Mouse (Mus musculus) monocyte, adult 2 months (primary cell): Measurements from ENCODE around the gene Slit2.

ENCODE experiments used
- DNase-seq, 2 experiments: peaks; one replicate each; pipeline ENCODE4 v3.0.0; 2022; ENCODE audit warnings: low spot score in 2 of 2, low read depth in 1 of 2

Slit2 gene

GRCm38 (mm10) chr5:47982941-47983701, at the start of gene Slit2:
TSS of gene Slit2 (plus strand) at chr5:47983138.
- no peak for DNase-seq

GRCm38 (mm10) chr5:47938586-47939372, 44.2 kb upstream of the Slit2 start:
- no peak for DNase-seq

GRCm38 (mm10) chr5:47956451-47956850, 26.5 kb upstream of the Slit2 start:
- DNase-seq, result no peak

- no peak for DNase-seq
Measured at GRCm38 (mm10) chr5:47975795-47976194, 7.1 kb upstream of the Slit2 start.

GRCm38 (mm10) chr5:47979371-47979770, 3.6 kb upstream of the Slit2 start:
- no peak for DNase-seq

- DNase-seq, result no peak
Measured at GRCm38 (mm10) chr5:47980459-47980858, 2.5 kb upstream of the Slit2 start.

GRCm38 (mm10) chr5:47981951-47982350, 987 bp upstream of the Slit2 start:
- DNase-seq, result no peak

- DNase-seq, result no peak
Measured at GRCm38 (mm10) chr5:47983746-47984583, 1.0 kb downstream of the Slit2 start.

- no peak for DNase-seq
Measured at GRCm38 (mm10) chr5:47984584-47985197, 1.8 kb downstream of the Slit2 start.

- DNase-seq, result no peak
Measured at GRCm38 (mm10) chr5:47985198-47985631, 2.3 kb downstream of the Slit2 start.

- no peak for DNase-seq
Measured at GRCm38 (mm10) chr5:47985901-47986670, 3.1 kb downstream of the Slit2 start.

- no peak for DNase-seq
Measured at GRCm38 (mm10) chr5:47990926-47991325, 8.0 kb downstream of the Slit2 start.

GRCm38 (mm10) chr5:48003708-48004415, 20.9 kb downstream of the Slit2 start:
- no peak for DNase-seq

- DNase-seq, result no peak
Measured at GRCm38 (mm10) chr5:48005533-48005932, 22.6 kb downstream of the Slit2 start.

GRCm38 (mm10) chr5:48006059-48006458, 23.1 kb downstream of the Slit2 start:
- DNase-seq, result no peak

- no peak for DNase-seq
Measured at GRCm38 (mm10) chr5:48023441-48023840, 40.5 kb downstream of the Slit2 start.

- no peak for DNase-seq
Measured at GRCm38 (mm10) chr5:48034875-48035274, 51.9 kb downstream of the Slit2 start.

- no peak for DNase-seq
Measured at GRCm38 (mm10) chr5:48038033-48038432, 55.1 kb downstream of the Slit2 start.

GRCm38 (mm10) chr5:48048986-48049751, 66.2 kb downstream of the Slit2 start:
- no peak for DNase-seq
